Comparison of ENCODE assay signal across 8 mouse cellular contexts in the genomic region with DNA sequence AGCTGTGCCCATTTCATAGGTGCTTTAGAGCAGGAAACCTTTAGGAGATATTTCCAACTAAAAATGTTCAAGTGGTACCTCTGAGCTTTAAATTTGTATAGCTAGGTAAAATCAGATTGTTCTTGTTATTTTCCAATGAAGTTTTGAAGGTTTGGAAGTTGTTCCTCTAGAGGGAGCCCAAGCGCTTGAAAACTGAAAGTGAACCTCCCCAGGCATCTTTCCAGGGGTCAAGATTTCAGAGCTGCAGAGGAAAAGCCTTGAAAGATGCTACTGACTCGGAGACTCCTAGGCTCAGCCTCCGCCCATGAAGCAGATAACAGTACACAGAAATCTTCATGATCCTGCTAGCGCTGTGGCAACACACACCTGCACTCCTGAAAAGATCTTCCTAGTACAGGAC. TPM values are rescaled to one million over a fixed set of nuclear protein-coding genes. Genes with fewer than 3 reads are reported as not detected.
A peak's percentile ranks its signal among the peaks of the same experiment; 100 is the strongest.
DNase-seq lines count a peak whose midpoint lies in the region; ATAC-seq lines count a peak whose summit lies in the region.

No protein-coding gene starts in this region.

- no peak overlapping the region for H3K4me2 ChIP-seq in kidney, embryonic 14.5 days (replicated peaks; ENCODE audit: low read depth, low read length)
- no peak overlapping the region for H3K4me2 ChIP-seq in embryonic facial prominence, embryonic 14.5 days (ENCODE audit: low read depth, low read length)
- H3K4me2 ChIP-seq in lung, embryonic 16.5 days (ENCODE audit: low read depth, low read length): no peak overlapping the region

- no peak overlapping the region for H3K27ac ChIP-seq in kidney, embryonic 14.5 days (ENCODE audit: low read depth, low read length)
- no peak overlapping the region for H3K27ac ChIP-seq in embryonic facial prominence, embryonic 14.5 days (replicated peaks; ENCODE audit: low read depth, low read length)
- H3K27ac ChIP-seq in lung, embryonic 16.5 days (ENCODE audit: low read length): no peak overlapping the region

- H3K36me3 ChIP-seq in kidney, embryonic 14.5 days (ENCODE audit: control insufficient read depth, insufficient read depth, low read length): no peaks in the 10 kb centered on the region
- H3K36me3 ChIP-seq in embryonic facial prominence, embryonic 14.5 days (ENCODE audit: control insufficient read depth, insufficient read depth, low read length): no peaks in the 10 kb centered on the region
- H3K36me3 ChIP-seq in lung, embryonic 16.5 days (ENCODE audit: control insufficient read depth, insufficient read depth, low read length): no peaks in the 10 kb centered on the region

- no peak for ATAC-seq in kidney, embryonic 14.5 days (ENCODE audit: low FRiP score, low TSS enrichment)
- peak; percentile 64 for ATAC-seq in CD4-positive, CD25-positive, alpha-beta regulatory T cell, adult 4 months
- no peak for ATAC-seq in embryonic facial prominence, embryonic 14.5 days (ENCODE audit: low read depth)
- ATAC-seq in lung, embryonic 16.5 days (ENCODE audit: low read depth): peak; percentile 61; the same call in 1 of the 2 replicates

- DNase-seq in adrenal gland, adult (ENCODE audit: inconsistent age in 2 of 2, low spot score in 1 of 2): peak; percentile 14 to 84
- DNase-seq in adrenal gland, adult 18-20 months (ENCODE audit: low spot score in 2 of 2): no peak
- peak; percentile 11 to 35 for DNase-seq in kidney, adult 8-10 months
- peak; percentile 66 for DNase-seq in embryonic facial prominence, embryonic 14.5 days (ENCODE audit: low spot score)
- peak; percentile 45 for DNase-seq in thymus, postnatal 14 days

- H3K9ac ChIP-seq in kidney, embryonic 14.5 days (ENCODE audit: low read depth, low read length): no peak overlapping the region
- H3K9ac ChIP-seq in embryonic facial prominence, embryonic 14.5 days (ENCODE audit: low read depth, low read length): no peak overlapping the region
- no peak overlapping the region for H3K9ac ChIP-seq in lung, embryonic 16.5 days (ENCODE audit: low read length)

- no peaks in the 10 kb centered on the region for H3K27me3 ChIP-seq in kidney, embryonic 14.5 days (ENCODE audit: control insufficient read depth, insufficient read depth, low read length)
- H3K27me3 ChIP-seq in embryonic facial prominence, embryonic 14.5 days (replicated peaks; ENCODE audit: control insufficient read depth, insufficient read depth, low read length): no peaks in the 10 kb centered on the region
- no peaks in the 10 kb centered on the region for H3K27me3 ChIP-seq in lung, embryonic 16.5 days (ENCODE audit: control insufficient read depth, insufficient read depth, low read depth, low read length)

- H3K9me3 ChIP-seq in kidney, embryonic 14.5 days (ENCODE audit: control insufficient read depth, low read length): no peaks in the 10 kb centered on the region
- no peaks in the 10 kb centered on the region for H3K9me3 ChIP-seq in embryonic facial prominence, embryonic 14.5 days (ENCODE audit: control insufficient read depth, low read length)
- H3K9me3 ChIP-seq in lung, embryonic 16.5 days (ENCODE audit: control insufficient read depth, low read length): no peaks in the 10 kb centered on the region

- WGBS in kidney, embryonic 14.5 days: 11% methylated on average over 4 of the region's 4 CpGs
- 13% methylated on average over 4 of the region's 4 CpGs for WGBS in embryonic facial prominence, embryonic 14.5 days
- 6% methylated on average over 4 of the region's 4 CpGs for WGBS in lung, embryonic 16.5 days

- no peaks in the 10 kb centered on the region for H3K4me1 ChIP-seq in kidney, embryonic 14.5 days (ENCODE audit: control insufficient read depth, insufficient read depth, low read length)
- no peaks in the 10 kb centered on the region for H3K4me1 ChIP-seq in embryonic facial prominence, embryonic 14.5 days (ENCODE audit: control insufficient read depth, insufficient read depth, low read length)
- H3K4me1 ChIP-seq in lung, embryonic 16.5 days (replicated peaks; ENCODE audit: control insufficient read depth, insufficient read depth, low read length): no peaks in the 10 kb centered on the region

- H3K4me3 ChIP-seq in kidney, embryonic 14.5 days (ENCODE audit: low read length): no peak overlapping the region
- H3K4me3 ChIP-seq in embryonic facial prominence, embryonic 14.5 days (ENCODE audit: low read depth, low read length): no peak overlapping the region
- no peak overlapping the region for H3K4me3 ChIP-seq in lung, embryonic 16.5 days (ENCODE audit: low read length)

RNA-seq across cellular contexts. Expression of a gene that starts 6.5 kb away (rescaled TPM):
- total RNA-seq in adrenal gland, adult 18-20 months (2021): 1 to 10 TPM; 1.2 to 1.3 TPM
- 0.37 and 0.42 TPM in 2 replicates for polyA plus RNA-seq in kidney, embryonic 14.5 days (2014; fragmentation: Nextera tagmentation; extraction: Ambion mirVana)
- 10 to 100 TPM; 53.3 to 78.7 TPM for polyA plus RNA-seq in CD4-positive, CD25-positive, alpha-beta regulatory T cell, adult 4 months (2017; shearing (Covaris generic))
- 0.81 and 1.2 TPM in 2 replicates for polyA plus RNA-seq in embryonic facial prominence, embryonic 14.5 days (2014; fragmentation: Nextera tagmentation; extraction: Ambion mirVana)
- 5.2 and 5.3 TPM in 2 replicates for polyA plus RNA-seq in lung, embryonic 16.5 days (2015; fragmentation: Nextera tagmentation; extraction: Ambion mirVana)

Comparison
In these comparisons a context has a peak if more than half of its experiments do, and no peak if none do; other contexts are left out.
1. DNase-seq: peak in adrenal gland, adult (2 of 2), kidney, adult 8-10 months (2 of 2), embryonic facial prominence, embryonic 14.5 days (single experiment) and thymus, postnatal 14 days (single experiment); none in adrenal gland, adult 18-20 months (0 of 2).
2. ATAC-seq: peak in CD4-positive, CD25-positive, alpha-beta regulatory T cell, adult 4 months (single experiment) and lung, embryonic 16.5 days (single experiment); none in kidney, embryonic 14.5 days (single experiment) and embryonic facial prominence, embryonic 14.5 days (single experiment).